Mouse (Mus musculus): Measurements from ENCODE around the gene Lrrc7. TPM values are rescaled to one million over a fixed set of nuclear protein-coding genes. Genes with fewer than 3 reads are reported as not detected.

The Lrrc7 gene
- polyA plus RNA-seq, 1 experiment from 2014 or later: 0.97 TPM

DNA sequence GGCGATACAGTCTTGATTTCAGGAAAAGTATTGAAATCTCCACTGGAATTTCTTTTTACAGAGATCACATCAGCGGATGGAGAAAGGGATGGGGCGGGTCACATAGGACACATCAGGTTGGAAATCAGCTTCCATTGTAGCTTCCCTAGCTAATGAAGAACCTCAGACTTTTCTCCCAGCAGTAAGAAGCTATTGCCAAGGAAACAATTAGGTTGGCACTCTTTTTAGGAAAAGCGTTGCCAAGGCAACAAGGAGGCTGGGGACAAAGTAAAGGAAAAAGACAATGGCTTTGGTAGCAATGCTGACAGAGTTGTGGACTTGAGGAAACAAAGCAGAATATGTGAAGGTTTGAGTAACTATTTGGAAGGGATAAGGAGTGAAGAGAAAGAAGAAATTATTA lies 393.6 kb downstream of the Lrrc7 start:
- Histone ChIP-seq H3K4me2 (no peak overlapping the region), H3K36me3 (ENCODE audit: control insufficient read depth, insufficient read depth, low read length) (no peaks in the 10 kb centered on the region), H3K9me3 (ENCODE audit: control insufficient read depth, low read length) (no peaks in the 10 kb centered on the region), H3K4me3 (ENCODE audit: low read depth, low read length) (no peak overlapping the region), H3K27me3 (ENCODE audit: control insufficient read depth, insufficient read depth, low read length) (no peaks in the 10 kb centered on the region), H3K4me1 (ENCODE audit: control insufficient read depth, insufficient read depth, low read length) (peaks cover 3% of the 10 kb centered on the region; the same call in 1 of the 2 replicates), H3K27ac (ENCODE audit: low read depth, low read length) (no peak overlapping the region), H3K9ac (ENCODE audit: low read length) (no peak overlapping the region)
- WGBS: 52% methylated on average over 4 of the region's 4 CpGs
- no peak for DNase-seq (ENCODE audit: low spot score, missing footprints)
- ATAC-seq (ENCODE audit: low FRiP score): peak; percentile 64

GRCm38 (mm10) chr3:158165004-158165403 lies 397.0 kb downstream of the Lrrc7 start:
- Histone ChIP-seq H3K27me3 (ENCODE audit: control insufficient read depth, insufficient read depth, low read length) (no peaks in the 10 kb centered on the region), H3K4me1 (ENCODE audit: control insufficient read depth, insufficient read depth, low read length) (peaks cover 3% of the 10 kb centered on the region; the same call in 1 of the 2 replicates), H3K36me3 (ENCODE audit: control insufficient read depth, insufficient read depth, low read length) (no peaks in the 10 kb centered on the region), H3K4me3 (ENCODE audit: low read depth, low read length) (no peak overlapping the region), H3K9ac (ENCODE audit: low read length) (no peak overlapping the region), H3K9me3 (ENCODE audit: control insufficient read depth, low read length) (no peaks in the 10 kb centered on the region), H3K4me2 (no peak overlapping the region), H3K27ac (ENCODE audit: low read depth, low read length) (no peak overlapping the region)
- DNase-seq (ENCODE audit: low spot score, missing footprints): peak; percentile 82
- no peak for ATAC-seq (ENCODE audit: low FRiP score)

- no peaks in the 10 kb centered on the region for H3K36me3 ChIP-seq (ENCODE audit: control insufficient read depth, insufficient read depth, low read length)
- no peak overlapping the region for H3K9ac ChIP-seq (ENCODE audit: low read length)
- H3K9me3 ChIP-seq (ENCODE audit: control insufficient read depth, low read length): no peaks in the 10 kb centered on the region
- ATAC-seq (ENCODE audit: low FRiP score): no peak
- 85% methylated on average over 5 of the region's 5 CpGs for WGBS
- DNase-seq (ENCODE audit: low spot score, missing footprints): no peak
- H3K4me1 ChIP-seq (ENCODE audit: control insufficient read depth, insufficient read depth, low read length): peaks cover 3% of the 10 kb centered on the region; the same call in 1 of the 2 replicates
- no peaks in the 10 kb centered on the region for H3K27me3 ChIP-seq (ENCODE audit: control insufficient read depth, insufficient read depth, low read length)
- H3K4me3 ChIP-seq (ENCODE audit: low read depth, low read length): no peak overlapping the region
- no peak overlapping the region for H3K4me2 ChIP-seq
- H3K27ac ChIP-seq (ENCODE audit: low read depth, low read length): no peak overlapping the region
Observed at GRCm38 (mm10) chr3:158164452-158164851, 397.6 kb downstream of the Lrrc7 start.

GRCm38 (mm10) chr3:158163127-158163526 lies 398.9 kb downstream of the Lrrc7 start:
- DNase-seq (ENCODE audit: low spot score, missing footprints): no peak
- ATAC-seq (ENCODE audit: low FRiP score): no peak
- Histone ChIP-seq H3K4me1 (ENCODE audit: control insufficient read depth, insufficient read depth, low read length) (no peaks in the 10 kb centered on the region), H3K36me3 (ENCODE audit: control insufficient read depth, insufficient read depth, low read length) (no peaks in the 10 kb centered on the region), H3K27ac (ENCODE audit: low read depth, low read length) (no peak overlapping the region), H3K27me3 (ENCODE audit: control insufficient read depth, insufficient read depth, low read length) (no peaks in the 10 kb centered on the region), H3K9me3 (ENCODE audit: control insufficient read depth, low read length) (no peaks in the 10 kb centered on the region), H3K4me2 (no peak overlapping the region), H3K4me3 (ENCODE audit: low read depth, low read length) (no peak overlapping the region), H3K9ac (ENCODE audit: low read length) (no peak overlapping the region)
- WGBS: 76% methylated on average over 4 of the region's 4 CpGs

DNA sequence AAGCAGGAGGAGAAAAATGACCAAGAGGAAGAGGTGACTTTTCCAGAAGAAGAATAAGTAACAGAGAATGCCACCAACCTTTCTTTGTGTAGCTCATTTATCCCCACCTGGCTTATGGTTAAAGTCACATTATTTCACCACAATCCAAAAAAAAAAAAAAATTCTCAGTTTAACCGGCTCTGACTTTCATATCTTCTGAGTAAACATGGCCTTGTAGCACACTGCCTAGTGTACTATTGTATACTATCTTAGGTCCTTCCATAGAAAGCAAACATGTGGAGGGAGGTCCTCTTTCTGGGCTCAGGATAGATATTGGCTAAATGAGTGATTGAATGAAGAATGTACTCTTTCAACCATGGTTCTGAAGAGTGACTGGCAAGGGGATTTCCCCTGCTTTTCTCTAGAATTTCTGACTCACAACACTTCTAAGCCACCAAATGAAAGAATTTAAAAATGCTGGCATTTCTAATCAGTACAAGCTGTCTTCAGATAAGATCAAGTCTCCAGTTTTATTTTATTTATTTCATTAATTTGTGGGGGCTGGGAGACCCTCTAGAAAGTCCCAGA lies 400.0 kb downstream of the Lrrc7 start:
- 91% methylated on average over 1 of the region's 1 CpGs for WGBS
- peak; percentile 59 for DNase-seq (ENCODE audit: low spot score, missing footprints)
- Histone ChIP-seq H3K4me1 (ENCODE audit: control insufficient read depth, insufficient read depth, low read length) (no peaks in the 10 kb centered on the region), H3K36me3 (ENCODE audit: control insufficient read depth, insufficient read depth, low read length) (no peaks in the 10 kb centered on the region), H3K27ac (ENCODE audit: low read depth, low read length) (no peak overlapping the region), H3K27me3 (ENCODE audit: control insufficient read depth, insufficient read depth, low read length) (no peaks in the 10 kb centered on the region), H3K4me2 (no peak overlapping the region), H3K9me3 (ENCODE audit: control insufficient read depth, low read length) (no peaks in the 10 kb centered on the region), H3K9ac (ENCODE audit: low read length) (no peak overlapping the region), H3K4me3 (ENCODE audit: low read depth, low read length) (no peak overlapping the region)
- ATAC-seq (ENCODE audit: low FRiP score): no peak

GRCm38 (mm10) chr3:158155515-158156286 lies 406.3 kb downstream of the Lrrc7 start:
- ATAC-seq (ENCODE audit: low FRiP score): no peak
- Histone ChIP-seq H3K4me1 (ENCODE audit: control insufficient read depth, insufficient read depth, low read length) (no peaks in the 10 kb centered on the region), H3K9me3 (ENCODE audit: control insufficient read depth, low read length) (no peaks in the 10 kb centered on the region), H3K36me3 (ENCODE audit: control insufficient read depth, insufficient read depth, low read length) (no peaks in the 10 kb centered on the region), H3K27ac (ENCODE audit: low read depth, low read length) (no peak overlapping the region), H3K27me3 (ENCODE audit: control insufficient read depth, insufficient read depth, low read length) (no peaks in the 10 kb centered on the region), H3K9ac (ENCODE audit: low read length) (no peak overlapping the region), H3K4me2 (no peak overlapping the region), H3K4me3 (ENCODE audit: low read depth, low read length) (no peak overlapping the region)
- no peak for DNase-seq (ENCODE audit: low spot score, missing footprints)
- WGBS: 81% methylated on average over 3 of the region's 3 CpGs

DNA sequence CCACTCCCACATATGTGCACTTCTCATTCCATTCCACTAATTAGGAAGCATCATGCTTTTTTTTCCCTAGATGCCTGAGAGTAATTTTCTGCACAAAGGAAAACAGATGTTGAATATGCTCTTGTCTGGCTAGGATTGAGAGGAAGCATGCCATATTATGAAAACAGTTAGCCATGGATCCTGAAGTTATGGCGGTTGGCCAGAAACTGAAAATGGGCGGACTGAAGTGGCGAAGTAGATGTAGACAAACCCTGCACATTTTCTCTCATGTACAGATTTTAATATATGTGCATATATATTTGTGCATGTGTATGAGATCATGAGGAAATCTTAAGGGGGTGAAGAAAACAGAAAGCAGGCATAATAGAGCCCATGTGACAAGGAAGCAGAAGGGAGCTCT lies 407.9 kb downstream of the Lrrc7 start:
- ATAC-seq (ENCODE audit: low FRiP score) (no peak), DNase-seq (ENCODE audit: low spot score, missing footprints) (peak; percentile 45)
- H3K4me2 ChIP-seq: no peak overlapping the region
- no peaks in the 10 kb centered on the region for H3K9me3 ChIP-seq (ENCODE audit: control insufficient read depth, low read length)
- no peaks in the 10 kb centered on the region for H3K4me1 ChIP-seq (ENCODE audit: control insufficient read depth, insufficient read depth, low read length)
- H3K36me3 ChIP-seq (ENCODE audit: control insufficient read depth, insufficient read depth, low read length): no peaks in the 10 kb centered on the region
- 93% methylated on average over 3 of the region's 3 CpGs for WGBS
- no peaks in the 10 kb centered on the region for H3K27me3 ChIP-seq (ENCODE audit: control insufficient read depth, insufficient read depth, low read length)
- no peak overlapping the region for H3K27ac ChIP-seq (ENCODE audit: low read depth, low read length)
- no peak overlapping the region for H3K9ac ChIP-seq (ENCODE audit: low read length)
- H3K4me3 ChIP-seq (ENCODE audit: low read depth, low read length): no peak overlapping the region

DNA sequence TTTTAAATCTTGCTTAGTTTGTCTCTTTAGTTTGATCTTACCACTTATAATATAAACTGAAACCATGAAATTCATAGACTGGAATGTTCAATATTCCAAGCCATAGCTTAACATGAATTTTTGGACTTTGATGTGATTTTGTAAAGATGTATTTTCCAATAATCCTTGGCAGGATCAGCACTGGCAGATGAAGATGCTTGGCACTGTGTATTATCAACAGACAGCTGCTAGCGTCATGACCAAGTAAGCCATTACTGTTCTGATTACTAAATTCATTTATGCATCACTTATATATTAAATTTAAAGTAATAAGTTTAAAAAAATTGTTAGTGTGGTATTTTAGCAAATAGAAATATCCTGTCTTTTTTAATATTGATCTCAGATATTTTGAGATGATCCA lies 413.0 kb downstream of the Lrrc7 start:
- WGBS: 89% methylated on average over 1 of the region's 1 CpGs
- Histone ChIP-seq H3K9ac (ENCODE audit: low read length) (no peak overlapping the region), H3K4me2 (no peak overlapping the region), H3K4me3 (ENCODE audit: low read depth, low read length) (no peak overlapping the region), H3K36me3 (ENCODE audit: control insufficient read depth, insufficient read depth, low read length) (no peaks in the 10 kb centered on the region), H3K27me3 (ENCODE audit: control insufficient read depth, insufficient read depth, low read length) (no peaks in the 10 kb centered on the region), H3K9me3 (ENCODE audit: control insufficient read depth, low read length) (no peaks in the 10 kb centered on the region), H3K27ac (ENCODE audit: low read depth, low read length) (no peak overlapping the region), H3K4me1 (ENCODE audit: control insufficient read depth, insufficient read depth, low read length) (no peaks in the 10 kb centered on the region)
- DNase-seq (ENCODE audit: low spot score, missing footprints) (no peak), ATAC-seq (ENCODE audit: low FRiP score) (no peak)

- Histone ChIP-seq H3K4me3 (ENCODE audit: low read depth, low read length) (no peak overlapping the region), H3K4me2 (no peak overlapping the region), H3K9ac (ENCODE audit: low read length) (no peak overlapping the region), H3K36me3 (ENCODE audit: control insufficient read depth, insufficient read depth, low read length) (no peaks in the 10 kb centered on the region), H3K4me1 (ENCODE audit: control insufficient read depth, insufficient read depth, low read length) (no peaks in the 10 kb centered on the region), H3K27ac (ENCODE audit: low read depth, low read length) (no peak overlapping the region), H3K9me3 (ENCODE audit: control insufficient read depth, low read length) (no peaks in the 10 kb centered on the region), H3K27me3 (ENCODE audit: control insufficient read depth, insufficient read depth, low read length) (no peaks in the 10 kb centered on the region)
- no peak for DNase-seq (ENCODE audit: low spot score, missing footprints)
- WGBS: 85% methylated on average over 1 of the region's 1 CpGs
- ATAC-seq (ENCODE audit: low FRiP score): no peak
Observed at GRCm38 (mm10) chr3:158140629-158141028, 421.4 kb downstream of the Lrrc7 start.

Measured in midbrain, embryonic 11.5 days (tissue).